Mouse (Mus musculus) MEL (cell line): ENCODE measurements around the gene Zfp513. TPM values are rescaled to one million over a fixed set of nuclear protein-coding genes. Genes with fewer than 3 reads are reported as not detected.

Experiments used
- DNase-seq: peaks from one replicate; pipeline ENCODE4 v3.0.0; 2011; ENCODE audit warnings: low read depth, low spot score
- H3K27ac ChIP-seq: 2 replicates; pipeline ENCODE4 v1.5.1; 2012; ENCODE audit warnings: low read depth, mild to moderate bottlenecking, control low read depth, low read length, moderate library complexity; ENCODE audit not compliant: control insufficient read depth
- H3K27me3 ChIP-seq, 2 experiments: fragments of 150-350 bp in 1 of 2; sonication (generic) in 1 of 2; 2 replicates each; pipeline ENCODE4 v1.6.1; 2012; ENCODE audit warnings: low read length in 2 of 2, mild to moderate bottlenecking in 2 of 2, improper control_type of control experiment in 1 of 2, moderate library complexity in 1 of 2; ENCODE audit not compliant: insufficient read depth in 2 of 2, control insufficient read depth in 1 of 2
- H3K36me3 ChIP-seq, 2 experiments: 2 replicates each; pipeline ENCODE4 v1.6.1; 2012 to 2014; ENCODE audit warnings: low read length in 2 of 2, improper control_type of control experiment in 1 of 2, inconsistent platforms in 1 of 2, mild to moderate bottlenecking in 1 of 2; ENCODE audit not compliant: insufficient read depth in 2 of 2, control insufficient read depth in 1 of 2
- H3K4me1 ChIP-seq, 2 experiments: fragments of 150-350 bp in 1 of 2; sonication (generic) in 1 of 2; 2 replicates each; pipeline ENCODE4 v1.6.1; 2012; ENCODE audit warnings: low read length in 2 of 2, improper control_type of control experiment in 1 of 2, mild to moderate bottlenecking in 1 of 2; ENCODE audit not compliant: insufficient read depth in 2 of 2, control insufficient read depth in 1 of 2
- H3K4me3 ChIP-seq, 2 experiments: fragments of 150-350 bp in 1 of 2; sonication (generic) in 1 of 2; 2 replicates each; pipeline ENCODE4 v1.5.1; 2012; ENCODE audit warnings: low read depth in 2 of 2, low read length in 2 of 2, mild to moderate bottlenecking in 2 of 2, moderate library complexity in 2 of 2, control low read depth in 1 of 2, improper control_type of control experiment in 1 of 2; ENCODE audit not compliant: control insufficient read depth in 1 of 2, insufficient read depth in 1 of 2
- H3K79me2 ChIP-seq: 2 replicates; pipeline ENCODE4 v1.6.1; 2012; ENCODE audit warnings: mild to moderate bottlenecking, low read length, moderate library complexity; ENCODE audit not compliant: control insufficient read depth, poor library complexity, insufficient read depth
- H3K9ac ChIP-seq: 2 replicates; pipeline ENCODE4 v1.6.1; 2012; ENCODE audit warnings: low read depth, mild to moderate bottlenecking, control low read depth, low read length, moderate library complexity; ENCODE audit not compliant: control insufficient read depth, poor library complexity, severe bottlenecking
- H3K9me3 ChIP-seq: fragments of 150-350 bp; sonication (generic); replicated peaks from 2 replicates; pipeline ENCODE4 v1.6.1; 2012; ENCODE audit warnings: mild to moderate bottlenecking, low read length, improper control_type of control experiment, moderate library complexity; ENCODE audit not compliant: insufficient read depth
- BHLHE40 ChIP-seq: IDR thresholded peaks from 2 replicates; pipeline ENCODE4 v1.6.1; 2012; ENCODE audit warnings: low read depth, mild to moderate bottlenecking, inconsistent platforms, low read length, improper control_type of control experiment, borderline replicate concordance
- CHD1 ChIP-seq: IDR thresholded peaks from 2 replicates; pipeline ENCODE4 v1.6.1; 2012; ENCODE audit warnings: low read depth, mild to moderate bottlenecking, inconsistent platforms, low read length, improper control_type of control experiment
- CHD2 ChIP-seq: IDR thresholded peaks from 2 replicates; pipeline ENCODE4 v1.6.1; 2011; ENCODE audit warnings: low read length, improper control_type of control experiment
- E2F4 ChIP-seq: IDR thresholded peaks from 2 replicates; pipeline ENCODE4 v1.6.1; 2011; ENCODE audit warnings: low read depth, low read length, improper control_type of control experiment, borderline replicate concordance
- EP300 ChIP-seq, 2 experiments: IDR thresholded peaks; 2 replicates each; pipeline ENCODE4 v1.6.1; 2011; ENCODE audit warnings: improper control_type of control experiment in 2 of 2, low read length in 2 of 2, low read depth in 1 of 2, mild to moderate bottlenecking in 1 of 2
- GABPA ChIP-seq: IDR thresholded peaks from 2 replicates; pipeline ENCODE4 v1.6.1; 2012; ENCODE audit warnings: low read depth, mild to moderate bottlenecking, inconsistent platforms, low read length, improper control_type of control experiment, moderate library complexity
- GATA1 ChIP-seq: IDR thresholded peaks from 2 replicates; pipeline ENCODE4 v1.6.1; 2011; ENCODE audit warnings: low read depth, low read length, improper control_type of control experiment
- JUND ChIP-seq: IDR thresholded peaks from 2 replicates; pipeline ENCODE4 v1.6.1; 2011; ENCODE audit warnings: low read depth, mild to moderate bottlenecking, improper control_type of control experiment, low read length
- KAT2A ChIP-seq: conservative IDR thresholded peaks from 2 replicates; pipeline ENCODE4 v1.6.1; 2012; ENCODE audit warnings: low read depth, low read length, improper control_type of control experiment, inconsistent platforms
- MAFK ChIP-seq: IDR thresholded peaks from 2 replicates; pipeline ENCODE4 v1.6.1; 2011; ENCODE audit warnings: low read depth, mild to moderate bottlenecking, low read length, improper control_type of control experiment, borderline replicate concordance
- MAX ChIP-seq: IDR thresholded peaks from 2 replicates; pipeline ENCODE4 v1.6.1; 2011; ENCODE audit warnings: low read length, improper control_type of control experiment
- MAZ ChIP-seq: IDR thresholded peaks from 2 replicates; pipeline ENCODE4 v1.6.1; 2012; ENCODE audit warnings: low read depth, mild to moderate bottlenecking, inconsistent platforms, low read length, improper control_type of control experiment
- MEF2A ChIP-seq: IDR thresholded peaks from 2 replicates; pipeline ENCODE4 v1.6.1; 2014; ENCODE audit warnings: low read depth, mild to moderate bottlenecking, inconsistent platforms, low read length, improper control_type of control experiment; ENCODE audit not compliant: poor library complexity, insufficient replicate concordance, severe bottlenecking; ENCODE audit errors: extremely low read depth
- MXI1 ChIP-seq: IDR thresholded peaks from 2 replicates; pipeline ENCODE4 v1.6.1; 2011; ENCODE audit warnings: mild to moderate bottlenecking, low read depth, low read length, improper control_type of control experiment
- MYC ChIP-seq: IDR thresholded peaks from 2 replicates; pipeline ENCODE4 v1.6.1; 2011; ENCODE audit warnings: low read depth, mild to moderate bottlenecking, low read length, improper control_type of control experiment, moderate library complexity
- NELFE ChIP-seq: IDR thresholded peaks from 2 replicates; pipeline ENCODE4 v1.6.1; 2011; ENCODE audit warnings: low read depth, low read length, improper control_type of control experiment
- NRF1 ChIP-seq: IDR thresholded peaks from 2 replicates; pipeline ENCODE4 v1.6.1; 2014; ENCODE audit warnings: low read depth, mild to moderate bottlenecking, inconsistent platforms, low read length, improper control_type of control experiment, moderate library complexity; ENCODE audit not compliant: poor library complexity, insufficient read depth, severe bottlenecking
- POLR2A ChIP-seq, 2 experiments: IDR thresholded peaks; 2 replicates each; pipeline ENCODE4 v1.6.1; 2011 to 2012; ENCODE audit warnings: low read length in 2 of 2, mild to moderate bottlenecking in 2 of 2, control low read depth in 1 of 2, improper control_type of control experiment in 1 of 2, low read depth in 1 of 2, moderate library complexity in 1 of 2; ENCODE audit not compliant: control insufficient read depth in 1 of 2, insufficient read depth in 1 of 2, poor library complexity in 1 of 2
- RAD21 ChIP-seq: IDR thresholded peaks from 2 replicates; pipeline ENCODE4 v1.6.1; 2011; ENCODE audit warnings: mild to moderate bottlenecking, low read depth, low read length, improper control_type of control experiment
- RCOR1 ChIP-seq: IDR thresholded peaks from 2 replicates; pipeline ENCODE4 v1.6.1; 2012; ENCODE audit warnings: low read depth, mild to moderate bottlenecking, inconsistent platforms, low read length, improper control_type of control experiment
- SIN3A ChIP-seq: IDR thresholded peaks from 2 replicates; pipeline ENCODE4 v1.6.1; 2012; ENCODE audit warnings: low read length, improper control_type of control experiment, inconsistent platforms
- SMC3 ChIP-seq: IDR thresholded peaks from 2 replicates; pipeline ENCODE4 v1.6.1; 2011; ENCODE audit warnings: low read depth, low read length, improper control_type of control experiment
- TAL1 ChIP-seq: IDR thresholded peaks from 2 replicates; pipeline ENCODE4 v1.6.1; 2012; ENCODE audit warnings: mild to moderate bottlenecking, inconsistent platforms, low read length, moderate library complexity, mixed read lengths
- TBP ChIP-seq: IDR thresholded peaks from 2 replicates; pipeline ENCODE4 v1.8.0; 2011; ENCODE audit warnings: low read depth, low read length, improper control_type of control experiment
- TCF12 ChIP-seq: IDR thresholded peaks from 2 replicates; pipeline ENCODE4 v1.6.1; 2014; ENCODE audit warnings: low read depth, mild to moderate bottlenecking, inconsistent platforms, low read length, improper control_type of control experiment, moderate library complexity
- UBTF ChIP-seq: IDR thresholded peaks from 2 replicates; pipeline ENCODE4 v1.6.1; 2012; ENCODE audit warnings: low read depth, mild to moderate bottlenecking, inconsistent platforms, low read length, improper control_type of control experiment, moderate library complexity, borderline replicate concordance; ENCODE audit not compliant: insufficient read depth
- USF1 ChIP-seq: IDR thresholded peaks from 2 replicates; pipeline ENCODE4 v1.6.1; 2014; ENCODE audit warnings: low read depth, mild to moderate bottlenecking, inconsistent platforms, low read length, improper control_type of control experiment, moderate library complexity
- USF2 ChIP-seq, 2 experiments: IDR thresholded peaks; 2 replicates each; pipeline ENCODE4 v1.6.1; 2011 to 2012; ENCODE audit warnings: improper control_type of control experiment in 2 of 2, low read length in 2 of 2, borderline replicate concordance in 1 of 2, inconsistent platforms in 1 of 2, low read depth in 1 of 2, mild to moderate bottlenecking in 1 of 2; ENCODE audit not compliant: insufficient read depth in 1 of 2
- ZC3H11A ChIP-seq: IDR thresholded peaks from 2 replicates; pipeline ENCODE4 v1.6.1; 2012; ENCODE audit warnings: low read depth, mild to moderate bottlenecking, inconsistent platforms, low read length, improper control_type of control experiment
- ZMIZ1 ChIP-seq: IDR thresholded peaks from 2 replicates; pipeline ENCODE4 v1.6.1; 2012; ENCODE audit warnings: low read depth, mild to moderate bottlenecking, inconsistent platforms, low read length, improper control_type of control experiment, moderate library complexity
- ZNF384 ChIP-seq: IDR thresholded peaks from 2 replicates; pipeline ENCODE4 v1.6.1; 2012; ENCODE audit warnings: low read depth, mild to moderate bottlenecking, inconsistent platforms, low read length, improper control_type of control experiment
- polyA plus RNA-seq, 2 experiments: library from polyadenylated mRNA; stranded (reverse) in 1 of 2; unstranded in 1 of 2; fragments of >175 nt in 1 of 2; fragments of >200 nt in 1 of 2; gene quantifications; 2 replicates each; pipeline versions ENCODE4 v1.2.1 to v1.2.4; 2012; ENCODE audit warnings: low replicate concordance in 2 of 2, low read depth in 1 of 2; ENCODE audit not compliant: insufficient read length in 2 of 2, insufficient read depth in 1 of 2, missing spikeins in 1 of 2
- total RNA-seq: library from RNA; depleted of rRNA; stranded (reverse); fragments of 300-350 nt; gene quantifications from 2 replicates; pipeline ENCODE4 v1.2.3, GENCODE M21; 2012

Zfp513 gene
- total and polyA plus RNA-seq, 3 experiments, result 7.0 to 15.2 TPM; not detected in 1

DNA sequence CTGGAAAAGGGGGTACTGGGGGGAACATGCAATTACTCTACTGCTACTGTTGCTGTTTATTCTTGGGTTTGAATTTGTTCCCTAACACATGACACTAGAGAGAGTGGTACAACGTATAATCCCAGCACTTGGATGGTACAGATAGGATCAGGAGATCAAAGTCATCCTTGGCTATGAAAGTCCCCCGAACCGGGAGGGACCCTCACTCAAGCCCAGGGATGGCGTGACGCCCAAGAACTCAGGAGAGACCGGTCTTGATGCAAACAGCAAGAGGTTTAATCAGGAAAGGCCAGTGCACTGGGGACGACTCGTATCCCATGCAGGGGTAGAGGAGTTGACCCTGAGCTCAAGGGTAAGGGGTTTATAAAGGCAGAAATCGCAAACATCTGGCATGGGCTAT is 20.6 kb upstream of the Zfp513 start:
- TF ChIP-seq MEF2A, result no peak
- no peak for TF ChIP-seq CHD1
- TF ChIP-seq USF2 (IDR thresholded peaks at IDR 0.05; ENCODE audit: borderline replicate concordance in 1 of 2, insufficient read depth in 1 of 2, low read depth in 1 of 2, low read length in 2 of 2), result no peak
- TF ChIP-seq RAD21, result no peak
- TF ChIP-seq E2F4, result no peak
- no peak for TF ChIP-seq ZMIZ1
- no peak for TF ChIP-seq MYC
- no peak for TF ChIP-seq NELFE
- TF ChIP-seq EP300 (IDR thresholded peaks at IDR 0.05; ENCODE audit: low read depth in 1 of 2, low read length in 2 of 2), result no peak
- TF ChIP-seq BHLHE40, result no peak
- no peak for TF ChIP-seq SMC3
- no peak for TF ChIP-seq TCF12
- TF ChIP-seq USF1, result no peak
- no peak for TF ChIP-seq ZNF384
- no peak for TF ChIP-seq MAFK
- no peak for TF ChIP-seq RCOR1
- no peak for TF ChIP-seq SIN3A
- Histone ChIP-seq H3K4me3 (no peak overlapping the region), H3K27me3 (no peaks in the 10 kb centered on the region), H3K4me1 (peaks cover 5 to 6% of the 10 kb centered on the region in 2 experiments), H3K79me2 (peaks cover 28% of the 10 kb centered on the region), H3K27ac (no peak overlapping the region), H3K36me3 (peaks cover 4 to 17% of the 10 kb centered on the region in 2 experiments), H3K9ac (no peak overlapping the region), H3K9me3 (no peaks in the 10 kb centered on the region)
- DNase-seq, result no peak

DNA sequence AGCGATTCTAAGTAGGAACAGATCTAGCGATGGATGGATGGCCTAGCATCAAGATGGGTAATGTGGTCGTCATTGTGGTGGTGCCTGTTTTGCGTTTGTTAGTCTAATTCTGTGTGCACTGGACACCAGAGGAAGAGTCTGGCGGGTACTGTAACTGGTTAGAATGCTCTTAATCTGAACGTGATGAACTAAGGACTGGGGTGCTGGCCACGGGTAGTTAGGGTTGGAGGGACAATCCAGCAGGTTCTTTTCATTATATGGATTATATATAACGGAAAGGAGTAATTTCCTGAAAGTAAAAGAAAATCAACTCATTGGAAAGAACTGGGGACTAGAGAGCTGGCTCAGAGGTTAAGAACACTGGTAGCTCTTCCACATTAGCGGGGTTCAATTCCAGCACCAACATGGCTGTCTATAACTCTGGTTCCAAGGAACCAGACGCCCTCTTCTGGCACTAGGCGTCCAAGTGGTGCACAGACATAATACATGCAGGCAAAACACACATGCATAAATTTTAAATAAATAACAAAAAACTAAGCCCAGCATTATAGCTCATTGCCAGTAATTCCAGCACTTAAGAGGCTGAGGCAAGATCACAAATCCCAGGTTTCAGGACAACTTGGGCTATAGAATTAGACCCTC is 19.3 kb upstream of the Zfp513 start:
- H3K4me1 ChIP-seq, result peaks cover 8 to 11% of the 10 kb centered on the region in 2 experiments
- H3K79me2 ChIP-seq, result peaks cover 40% of the 10 kb centered on the region
- peak overlapping the region; percentile 84 for H3K27ac ChIP-seq
- no peaks in the 10 kb centered on the region for H3K27me3 ChIP-seq
- H3K9me3 ChIP-seq, result no peaks in the 10 kb centered on the region
- peak; percentile 94 for DNase-seq
- H3K36me3 ChIP-seq, result peaks cover 8 to 25% of the 10 kb centered on the region in 2 experiments
- peak overlapping the region; percentile 57 to 72 for H3K4me3 ChIP-seq
- peak overlapping the region; percentile 84 for H3K9ac ChIP-seq
- TF ChIP-seq RAD21 (peak; percentile 71), NRF1 (no peak), UBTF (0 out of 2 replicates have a peak, but pooled peaks have one; percentile 17), TAL1 (no peak), ZC3H11A (peak; percentile 72), MAZ (0 out of 2 replicates have a peak, but pooled peaks have one; percentile 28), GABPA (no peak), CHD2 (no peak), GATA1 (no peak), TBP (peak; percentile 76), MAX (peak; percentile 52; the same call in 1 of the 2 replicates), CHD1 (no peak), JUND (no peak), MYC (peak; percentile 90), SMC3 (peak; percentile 78), KAT2A (no peak), POLR2A (IDR thresholded peaks at IDR 0.05; ENCODE audit: control insufficient read depth in 1 of 2, insufficient read depth in 1 of 2, low read depth in 1 of 2, low read length in 2 of 2, poor library complexity in 1 of 2) (0 out of 4 replicates have a peak, but pooled peaks of 1 of the 2 experiments have one; percentile 2), MXI1 (peak; percentile 76), SIN3A (peak; percentile 89)
